Mouse (Mus musculus) R1 (cell line): ENCODE results near the gene Pla2g6.

ENCODE experiments used
- DNase-seq: peaks from one replicate; pipeline ENCODE4 v3.0.0-alpha.2; 2018; ENCODE audit warnings: low read depth, low spot score

Pla2g6 gene

DNA sequence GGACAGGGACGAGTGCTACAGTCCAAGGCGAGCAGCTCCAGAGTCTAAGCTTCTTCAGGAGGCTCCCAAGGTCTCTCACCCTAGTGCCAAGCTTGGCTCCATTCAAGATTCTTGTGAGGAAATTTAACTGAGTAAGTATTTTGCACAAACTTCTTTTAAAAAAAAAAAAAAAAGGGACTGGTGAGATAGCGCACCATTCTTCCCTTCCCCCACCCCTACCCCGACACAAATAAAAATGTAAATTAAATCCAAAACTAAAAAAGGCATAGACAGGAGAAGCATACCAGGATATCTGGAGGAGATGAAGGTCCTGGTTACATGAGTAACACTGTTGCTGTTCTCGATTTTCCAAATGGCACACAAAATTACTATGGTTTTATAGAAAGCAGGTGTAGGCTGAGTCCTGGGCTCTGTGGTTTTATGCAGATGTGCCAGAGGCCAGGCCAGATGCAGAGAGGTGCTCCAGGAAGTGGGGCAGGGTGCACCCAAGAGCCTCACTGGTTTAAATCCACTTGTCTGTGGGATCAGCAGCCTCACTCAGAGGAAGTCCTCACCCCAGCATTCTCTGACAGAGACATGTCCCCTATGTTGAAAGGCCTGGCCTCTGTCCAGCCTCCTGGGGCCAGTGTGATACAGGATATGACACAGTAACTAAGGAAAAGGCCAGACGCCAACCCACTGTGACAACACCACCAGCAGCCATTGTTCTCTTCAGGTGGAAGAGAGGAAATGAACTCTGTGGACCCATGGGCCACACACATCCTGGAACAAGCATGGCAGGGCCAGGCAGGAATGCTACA, 5.0 kb downstream of the Pla2g6 start:
- DNase-seq: no peak

DNA sequence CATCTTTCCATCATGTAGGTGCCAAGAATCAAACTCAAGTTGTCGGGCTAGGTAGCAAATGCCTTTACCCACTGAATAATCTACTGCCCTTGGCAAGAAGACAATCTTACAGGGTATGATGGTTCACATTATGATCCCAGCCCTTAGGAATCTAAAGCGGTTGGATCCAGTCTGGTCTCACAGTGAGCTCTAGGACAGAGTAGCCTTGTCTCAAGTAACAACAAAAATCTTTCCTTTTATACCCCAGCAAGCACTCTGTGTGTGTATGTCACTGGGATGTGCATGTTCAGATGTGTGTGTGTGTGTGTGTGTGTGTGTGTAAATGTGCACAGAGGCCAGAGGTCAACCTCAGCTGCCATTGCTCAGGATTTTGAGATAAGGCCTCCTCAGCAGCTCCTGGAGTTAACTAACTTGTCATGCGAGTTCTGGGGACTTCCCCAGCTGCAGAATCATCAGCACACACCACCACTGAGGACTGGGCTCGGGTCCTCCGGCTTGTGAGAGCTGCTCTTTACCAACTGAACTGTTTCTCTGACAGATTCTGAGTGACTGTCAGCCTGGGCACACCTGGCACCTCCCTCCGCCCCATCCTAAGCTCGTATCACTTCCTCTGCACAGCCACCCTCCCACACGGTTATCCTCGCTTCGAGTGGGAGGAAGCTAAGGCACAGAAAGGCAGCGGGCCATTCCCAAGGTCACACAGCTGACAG, 5.8 kb downstream of the Pla2g6 start:
- no peak for DNase-seq

DNA sequence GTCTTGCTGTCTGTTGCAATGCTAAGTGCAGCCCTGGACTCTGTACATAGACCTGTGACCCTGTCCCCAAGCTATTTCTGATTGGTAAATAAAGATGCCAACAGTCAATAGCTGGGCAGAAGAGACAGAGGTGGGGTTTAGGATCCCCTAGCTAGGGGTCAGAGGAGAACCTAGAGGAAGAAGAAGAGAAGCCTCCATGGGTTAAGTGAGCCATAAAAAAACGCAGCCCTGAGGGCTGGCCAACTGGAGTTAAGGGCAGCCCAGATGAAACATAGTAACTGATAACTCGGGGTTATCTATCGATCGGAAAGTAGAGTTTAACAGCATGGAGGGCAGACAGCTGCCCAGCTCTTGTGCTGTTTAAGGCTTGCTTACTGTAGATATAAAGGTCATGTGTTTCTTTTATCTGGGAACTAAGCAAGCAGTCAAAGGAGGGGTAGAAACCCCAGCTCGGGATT, 6.4 kb downstream of the Pla2g6 start:
- DNase-seq: no peak

DNA sequence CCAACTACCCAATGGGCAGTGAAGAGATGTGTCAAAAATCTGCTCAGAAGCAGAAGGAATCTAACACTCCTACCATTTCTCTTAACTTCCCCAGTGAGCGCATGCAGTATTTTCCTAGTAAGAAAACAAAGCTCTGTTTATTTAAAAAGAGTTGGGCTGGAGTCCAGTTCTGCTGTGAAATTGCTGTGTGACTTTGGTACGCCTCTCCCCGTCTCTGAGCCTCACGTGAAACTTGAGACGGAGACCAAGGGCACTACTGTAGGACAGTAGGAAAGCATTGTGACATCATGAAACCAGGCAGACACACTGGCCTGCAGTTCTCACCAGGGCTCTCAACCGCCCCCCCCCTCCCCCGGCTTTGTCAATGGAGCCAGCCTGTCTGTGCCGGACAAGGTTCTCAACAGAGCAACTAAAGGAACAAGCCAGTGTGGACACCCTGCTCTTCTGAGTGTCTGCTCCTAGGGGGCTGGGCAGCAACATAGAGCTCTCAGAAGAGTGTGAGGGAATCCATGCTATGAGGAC, 14.3 kb downstream of the Pla2g6 start:
- no peak for DNase-seq

DNA sequence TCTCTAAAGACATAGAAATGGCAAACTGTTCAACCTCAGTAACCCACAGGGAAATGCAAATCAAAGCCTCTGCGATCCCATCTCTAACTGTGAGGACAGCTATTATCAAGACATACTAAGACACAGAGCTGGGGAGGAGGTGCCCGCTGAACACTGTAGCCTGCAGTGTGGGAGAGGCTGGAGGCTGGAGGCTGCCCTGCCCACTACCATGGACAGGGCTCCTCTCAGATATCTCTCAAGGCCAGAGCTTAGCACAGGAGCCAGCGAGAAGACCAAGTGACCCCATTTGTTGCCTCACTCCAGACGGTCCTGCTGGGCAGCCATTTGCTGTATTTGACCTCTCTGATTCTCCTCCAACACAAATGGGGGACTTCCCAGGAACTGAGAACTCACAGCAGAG, 20.3 kb downstream of the Pla2g6 start:
- no peak for DNase-seq

DNA sequence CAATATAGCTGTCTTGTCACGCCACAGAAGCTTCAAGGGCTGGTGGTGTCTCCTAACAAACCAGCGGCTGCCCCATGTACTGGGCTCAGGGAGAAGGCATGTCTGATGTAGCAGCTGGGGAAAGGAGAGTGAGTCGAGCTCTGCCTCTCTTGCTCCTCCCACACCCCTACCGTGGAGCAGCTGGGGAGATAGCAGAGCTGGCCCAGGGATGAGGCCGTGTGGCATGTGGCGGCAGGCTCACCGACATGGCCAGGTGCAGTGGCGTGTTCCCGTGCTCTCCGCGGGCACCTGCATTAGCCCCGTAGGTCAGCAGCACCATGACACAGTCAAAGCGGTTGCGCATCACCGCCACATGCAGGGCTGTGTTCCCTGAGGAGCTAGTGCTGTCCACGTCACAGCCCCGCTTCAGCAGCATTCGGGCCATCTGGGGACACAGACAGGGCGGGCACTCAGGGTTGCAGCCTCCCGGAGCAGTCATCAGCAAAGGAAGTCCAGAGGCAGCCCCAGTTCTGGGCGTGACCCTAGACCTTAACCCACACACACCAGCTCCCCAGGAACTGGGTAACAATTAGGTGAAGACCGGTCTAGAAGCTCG, 22.1 kb downstream of the Pla2g6 start:
- DNase-seq: peak; percentile 18

DNA sequence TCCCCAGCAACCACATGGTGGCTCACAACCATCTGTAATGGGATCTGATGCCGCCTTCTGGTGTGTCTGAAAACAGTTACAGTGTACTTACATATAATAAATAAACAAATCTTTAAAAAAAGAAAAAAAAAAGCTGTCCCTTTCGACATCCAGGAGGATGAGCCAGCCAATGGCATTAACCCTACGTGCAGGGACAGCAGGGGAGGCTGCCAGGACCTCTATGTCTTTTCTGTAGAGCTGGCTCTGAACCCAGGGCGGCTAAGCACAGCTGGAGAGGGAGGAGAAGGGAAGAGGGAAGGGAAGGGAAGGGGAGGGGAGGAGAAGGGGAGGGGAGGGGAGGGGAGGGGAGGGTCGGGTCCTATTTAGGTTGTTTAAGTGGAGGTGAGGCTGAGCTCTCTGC, 23.4 kb downstream of the Pla2g6 start:
- DNase-seq: no peak

DNA sequence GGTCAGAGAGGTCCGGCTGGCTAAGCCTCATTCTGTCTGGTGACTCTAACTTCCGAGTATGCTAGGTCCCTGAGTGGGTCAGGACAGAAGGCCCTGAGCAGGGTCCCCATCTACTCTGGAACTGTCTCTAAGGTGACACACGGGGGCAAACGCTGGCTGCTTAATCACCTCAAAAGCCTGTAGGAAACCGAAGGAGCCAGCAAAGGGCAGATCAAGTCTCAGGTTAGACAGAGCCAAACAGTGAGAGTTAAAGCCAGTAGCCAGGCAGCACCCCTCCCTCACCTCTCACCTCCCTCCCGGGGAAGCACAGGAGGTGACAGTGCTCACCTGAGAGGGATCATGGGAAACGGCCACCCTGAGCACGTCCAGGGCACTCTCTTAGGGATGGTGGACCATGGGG, 24.5 kb downstream of the Pla2g6 start:
- no peak for DNase-seq

DNA sequence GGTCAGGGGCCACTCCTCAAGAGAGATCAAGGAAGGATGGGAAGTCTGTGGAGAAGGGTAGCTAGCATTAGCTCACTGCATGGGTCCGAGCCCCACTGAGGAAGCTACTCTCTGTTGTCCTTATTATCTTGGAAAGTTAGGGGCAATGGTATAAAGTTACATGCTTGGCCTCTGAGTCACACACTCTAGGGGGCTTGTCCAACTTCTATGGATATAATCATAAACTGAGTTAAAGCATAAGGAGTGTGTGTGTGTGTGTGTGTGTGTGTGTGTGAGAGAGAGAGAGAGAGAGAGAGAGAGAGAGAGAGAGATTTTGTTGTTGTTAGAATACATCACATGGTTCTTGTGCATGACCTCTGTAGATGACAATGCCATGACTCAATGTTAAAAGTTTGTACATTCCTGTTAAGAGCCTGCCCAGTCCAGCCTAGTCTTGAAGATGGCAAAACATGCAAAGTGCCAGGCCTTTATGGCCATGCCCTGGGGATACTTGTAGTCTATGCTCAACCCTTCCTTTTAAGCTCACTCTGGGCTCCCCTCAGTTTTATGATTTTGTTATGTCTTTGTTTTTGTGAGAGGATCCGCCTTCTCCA, 28.5 kb downstream of the Pla2g6 start:
- no peak for DNase-seq

DNA sequence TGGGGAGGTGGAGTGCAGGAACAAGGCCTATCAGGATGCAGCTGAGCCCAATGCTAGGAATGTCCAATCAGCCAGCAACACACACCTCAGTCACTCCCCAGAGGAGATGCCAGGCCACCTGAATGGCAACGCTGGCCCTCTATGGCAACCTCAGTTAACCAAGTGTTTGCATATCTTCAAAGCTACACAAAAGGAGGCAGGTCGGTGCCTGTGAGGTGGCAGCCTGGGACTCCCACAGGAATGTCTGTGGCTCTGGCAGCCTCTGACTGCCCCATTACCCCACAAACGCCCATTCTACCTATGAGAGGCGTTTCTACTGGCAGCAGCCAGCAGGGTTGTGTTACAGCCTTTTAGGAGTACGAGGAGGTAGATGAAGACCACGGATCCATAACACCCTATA, 29.6 kb downstream of the Pla2g6 start:
- no peak for DNase-seq

DNA sequence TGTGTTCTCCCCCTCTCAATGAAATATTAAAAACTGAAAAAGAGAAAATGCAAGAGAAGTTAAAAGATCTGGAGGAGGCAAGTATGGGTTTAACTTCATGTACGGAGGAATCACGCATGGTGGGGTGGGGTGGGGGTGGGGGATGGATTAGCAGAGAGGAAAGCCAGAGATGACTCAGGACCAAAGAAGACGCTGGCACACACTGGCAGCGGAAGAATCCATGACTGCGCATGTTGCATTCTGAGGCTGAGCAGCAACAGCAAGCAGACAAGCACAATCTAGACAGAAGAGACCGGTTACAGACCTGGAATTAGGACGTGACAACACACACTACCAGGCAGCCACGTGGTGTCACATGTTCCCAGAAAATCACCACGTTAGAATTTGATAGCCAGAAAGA, 35.4 kb downstream of the Pla2g6 start:
- no peak for DNase-seq

DNA sequence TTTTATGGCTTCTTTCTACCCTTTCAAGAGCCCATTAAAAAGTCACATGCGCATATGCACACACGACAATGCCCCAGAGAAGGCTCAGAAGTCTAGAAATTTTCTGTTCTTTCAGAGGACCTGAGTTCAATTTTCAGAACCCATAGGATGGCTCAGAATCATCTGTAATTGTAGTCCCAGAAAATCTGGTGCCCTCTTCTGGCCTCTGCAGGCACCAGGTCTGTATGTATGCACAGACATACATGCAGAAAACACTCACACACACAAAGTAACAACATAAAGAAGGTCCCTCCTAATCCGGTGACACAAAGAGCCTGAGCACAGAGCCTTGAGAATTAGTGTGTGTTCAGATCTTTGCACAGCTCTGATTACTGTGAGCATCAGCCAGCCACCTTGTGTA, 37.9 kb downstream of the Pla2g6 start:
- DNase-seq: no peak

DNA sequence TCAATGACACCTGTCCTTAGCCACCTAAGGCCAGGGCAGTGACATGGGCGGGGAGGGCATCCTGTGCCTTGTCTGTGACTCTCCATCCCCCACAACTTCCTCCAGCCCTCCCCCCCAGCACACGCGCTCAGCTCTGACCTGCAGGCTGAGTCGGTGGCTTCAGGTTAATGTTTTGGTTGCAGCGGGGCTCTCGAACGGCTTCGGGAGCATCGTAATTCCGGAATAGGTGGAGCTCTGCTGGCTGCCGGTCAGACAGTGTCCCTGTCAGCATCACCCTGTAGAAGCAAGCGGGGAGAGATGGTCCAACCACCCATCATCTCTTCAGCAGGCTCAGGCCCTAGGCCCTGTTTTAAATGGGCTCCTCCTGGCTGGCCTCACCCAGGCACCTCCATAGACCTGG, 38.7 kb downstream of the Pla2g6 start:
- DNase-seq: no peak

DNA sequence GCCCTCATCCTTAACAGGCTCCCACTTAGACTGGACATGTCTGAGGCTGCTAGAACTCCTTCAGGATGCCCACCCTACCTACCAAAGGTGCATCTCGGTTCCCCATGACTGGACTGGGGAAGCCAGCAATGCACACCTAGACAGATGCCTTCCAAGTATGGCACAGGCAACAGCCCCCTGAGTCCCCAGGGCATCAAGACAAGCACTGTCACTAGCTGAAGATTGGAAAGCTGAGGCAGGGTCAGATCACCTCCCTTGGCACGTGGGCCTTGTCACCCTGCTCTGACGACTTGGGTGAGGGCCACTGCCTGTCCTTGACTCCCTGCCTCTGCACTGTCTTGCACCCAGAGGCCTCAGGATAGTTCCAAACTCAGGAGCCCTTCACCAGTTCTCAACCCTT, 39.8 kb downstream of the Pla2g6 start:
- DNase-seq: no peak

DNA sequence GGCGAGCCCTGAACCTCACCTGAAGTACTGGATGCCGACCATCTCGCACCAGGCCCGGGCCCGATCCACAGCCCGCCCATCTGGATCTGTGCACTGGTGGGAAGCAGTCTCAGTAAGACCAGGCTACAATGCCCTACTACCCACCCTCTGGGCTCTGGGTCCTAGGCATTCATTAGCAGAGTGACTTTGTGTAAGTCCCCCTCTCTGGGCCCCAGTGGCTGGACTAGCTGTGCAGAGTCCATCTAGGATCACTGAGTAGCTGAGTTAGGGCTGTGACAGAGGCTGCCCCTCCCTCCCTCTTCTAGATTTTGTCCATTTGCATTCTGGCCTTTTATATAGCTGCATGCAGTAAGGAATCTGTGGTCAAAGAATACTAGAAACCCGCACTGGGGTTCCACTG, 41.1 kb downstream of the Pla2g6 start:
- no peak for DNase-seq

DNA sequence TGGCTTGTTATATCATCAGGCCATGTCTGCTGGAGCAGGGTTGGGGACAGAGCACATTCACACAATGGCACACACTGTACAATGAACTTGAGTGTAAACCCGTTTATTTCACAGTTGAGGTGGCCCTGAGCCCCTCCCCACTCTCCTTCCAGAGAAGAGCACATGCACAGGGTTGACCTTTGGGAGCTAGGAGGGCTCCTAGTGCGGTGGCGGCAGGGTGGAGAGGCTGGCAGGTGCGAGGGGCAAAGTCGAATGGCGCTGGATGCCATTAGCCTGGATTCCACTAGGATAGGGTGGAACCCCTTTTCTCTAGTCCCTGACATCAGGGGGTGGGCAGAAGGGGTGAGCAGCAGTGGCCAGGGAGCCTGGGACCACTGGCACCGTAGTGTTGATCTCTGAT, 42.0 kb downstream of the Pla2g6 start:
- DNase-seq: no peak

DNA sequence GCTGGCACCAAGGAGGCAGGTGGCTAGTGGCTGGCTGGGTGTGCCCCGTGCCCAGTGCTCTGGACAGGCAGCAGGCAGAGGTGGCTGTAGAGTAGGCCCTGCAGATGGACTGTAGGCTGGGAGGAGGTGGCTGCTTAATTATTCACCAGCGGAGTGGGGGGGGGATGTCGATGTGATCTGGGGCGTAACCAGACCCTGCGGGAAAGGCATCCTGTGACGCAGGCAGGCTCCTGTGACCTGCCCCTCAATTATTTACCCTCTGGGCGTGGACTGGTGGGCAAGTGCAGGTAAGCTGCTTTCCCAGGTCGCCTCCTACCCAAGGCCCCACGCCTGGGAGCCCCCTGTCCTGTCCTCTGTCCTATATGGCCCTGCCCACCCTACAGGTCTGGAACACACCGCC, 42.8 kb downstream of the Pla2g6 start, which contains the start of gene Baiap2l2:
Baiap2l2 (minus strand) TSS at position 139 of the 400 bp plus-strand sequence.
- DNase-seq: no peak

DNA sequence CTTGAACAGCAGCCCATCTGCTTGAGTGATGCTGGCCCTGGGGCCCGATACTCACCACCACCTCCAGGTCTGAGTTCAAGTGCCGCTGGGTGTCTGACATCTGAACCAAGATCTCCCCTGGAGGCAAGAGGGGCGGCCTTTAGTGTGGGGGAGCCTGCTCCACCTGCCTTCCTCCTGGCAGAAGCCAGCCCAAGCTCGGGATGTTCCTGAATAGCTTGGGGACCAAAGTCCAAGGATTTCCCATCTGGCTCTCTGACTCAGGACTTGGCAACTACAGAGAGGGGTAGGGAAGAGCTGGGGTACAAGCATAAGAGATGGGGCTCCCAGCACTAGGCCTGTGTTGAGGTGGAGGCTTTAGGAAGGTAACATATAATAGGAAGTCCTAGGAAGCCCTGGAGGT, 44.8 kb downstream of the Pla2g6 start:
- no peak for DNase-seq

DNA sequence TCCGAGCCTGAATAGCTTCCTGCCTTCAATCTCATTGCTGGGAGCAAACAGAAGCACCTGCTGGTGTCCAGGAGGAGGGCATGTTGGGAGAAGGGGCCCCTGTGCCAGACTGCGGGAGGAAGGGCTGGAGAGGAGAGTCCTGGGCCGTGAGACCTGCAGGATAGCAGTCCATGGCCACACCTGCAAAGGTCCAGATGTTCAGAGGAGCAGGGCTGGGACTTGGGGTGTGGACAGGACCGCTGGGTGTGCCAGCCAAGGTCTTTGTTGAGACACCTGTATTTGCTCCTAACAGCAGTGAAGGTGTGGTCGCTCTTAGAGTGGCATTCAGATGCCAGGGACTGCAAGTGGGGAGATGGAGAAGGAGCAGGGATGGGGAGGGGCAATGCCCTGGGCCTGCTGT, 45.8 kb downstream of the Pla2g6 start:
- DNase-seq: no peak

DNA sequence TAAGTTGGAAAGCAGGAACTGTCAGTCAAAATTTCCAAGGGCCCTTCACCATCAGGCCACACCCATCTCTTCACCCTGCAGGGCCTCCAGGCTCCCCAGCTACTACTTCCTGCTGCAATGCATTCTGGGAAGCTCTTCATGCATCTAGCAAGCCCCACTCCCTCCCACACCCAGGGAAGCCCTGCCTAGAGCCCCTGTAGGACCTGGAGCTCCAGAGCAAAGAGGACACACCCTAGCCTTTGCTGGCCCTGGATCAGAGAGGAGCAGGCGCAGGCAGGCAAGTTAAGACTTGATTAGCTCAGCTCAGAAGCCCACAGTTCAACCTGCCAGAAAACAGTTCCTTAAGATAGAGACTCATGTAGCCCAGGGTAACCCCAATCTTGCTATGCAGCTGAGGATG, 46.8 kb downstream of the Pla2g6 start:
- DNase-seq: peak; percentile 89

DNA sequence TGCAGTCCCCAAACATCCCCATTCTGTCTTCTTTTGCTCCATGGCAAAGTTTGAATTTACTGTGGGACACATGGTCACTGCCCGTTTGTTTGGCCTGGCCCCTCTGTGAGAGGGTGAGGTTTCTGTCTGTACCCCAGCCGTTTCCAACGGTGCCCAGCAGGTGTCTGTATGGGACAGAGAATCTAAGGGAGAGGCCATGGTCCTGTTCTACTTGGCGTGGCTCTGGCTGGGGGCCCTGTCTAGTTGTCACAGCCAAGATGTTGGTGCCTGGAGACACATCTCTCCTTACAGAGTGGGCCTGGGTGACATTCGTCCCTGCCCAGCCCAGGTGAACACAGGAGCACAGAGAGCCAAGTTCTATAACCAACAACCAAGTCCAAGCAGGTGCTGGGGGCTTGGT, 47.3 kb downstream of the Pla2g6 start:
- DNase-seq: no peak

DNA sequence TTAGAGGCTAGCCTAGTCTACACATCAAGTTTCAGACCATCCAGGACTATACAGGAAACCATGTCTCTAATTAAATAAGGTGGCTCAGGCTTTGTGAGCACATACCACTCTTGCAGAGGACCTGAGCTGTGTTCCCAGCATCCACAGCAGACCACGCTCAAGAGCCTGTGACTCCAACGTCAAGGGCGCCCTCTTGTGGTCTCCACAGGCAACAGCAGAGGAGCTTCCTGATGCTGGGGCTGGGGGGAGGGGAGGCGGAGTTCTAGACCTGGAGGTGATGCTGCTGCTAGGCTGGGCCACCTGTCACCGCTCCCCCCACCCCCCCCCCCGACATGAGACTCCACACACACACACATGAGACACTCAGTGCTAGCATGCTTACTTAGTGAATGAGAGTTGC, 48.0 kb downstream of the Pla2g6 start:
- peak; percentile 90 for DNase-seq
